In the genomic region with DNA sequence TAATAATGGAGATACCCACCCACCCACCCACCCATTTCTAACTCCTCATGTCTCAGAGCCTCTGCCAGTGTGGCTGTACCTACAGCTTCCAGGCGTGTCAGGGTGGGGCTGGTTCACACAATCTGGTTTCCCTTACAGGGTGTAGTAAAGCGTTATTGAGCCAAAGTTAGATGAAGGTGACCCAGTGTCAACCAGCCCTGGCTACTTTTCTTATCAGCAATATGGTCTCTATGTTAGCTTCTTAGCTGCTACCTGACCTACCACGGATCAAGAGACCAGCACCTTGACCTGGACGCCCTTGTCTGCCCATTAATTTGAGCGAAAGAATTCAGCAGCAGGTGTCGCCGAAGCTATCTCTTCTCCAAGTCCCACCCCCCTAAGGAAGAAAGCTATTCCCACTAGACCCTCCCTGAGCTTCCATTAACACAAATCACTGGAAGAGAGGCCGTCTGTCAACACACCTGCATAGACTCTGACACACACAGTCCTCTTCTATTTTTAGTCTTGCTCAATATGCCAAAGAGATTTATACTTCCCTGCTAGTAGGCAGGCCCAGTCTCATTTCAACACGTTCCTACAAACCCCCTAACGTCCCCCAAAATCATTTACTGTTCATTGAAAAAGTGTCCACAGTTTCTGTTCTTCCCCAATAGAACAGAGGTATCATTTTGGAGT, we compare ENCODE assay signal across 16 mouse cellular contexts.
DNase-seq lines count a peak whose midpoint lies in the region; ATAC-seq and TF ChIP-seq lines count a peak whose summit lies in the region.
"Had no signal": no experiment of that assay in that cellular context is flagged by ENCODE, and none has a peak within 500 bp of the region (broad histone marks: within the 10 kb centered on the region; RNA-seq: fewer than 3 reads in every experiment).

No protein-coding gene starts in this region.

- H3K27me3 ChIP-seq in kidney, embryonic 15.5 days = no peaks in the 10 kb centered on the region
- no peaks in the 10 kb centered on the region for H3K27me3 ChIP-seq in kidney, embryonic 16.5 days (ENCODE audit: insufficient read depth, low read length)
- H3K27me3 ChIP-seq in C2C12 (ENCODE audit: control insufficient read depth, insufficient read depth, insufficient read length) (no peaks in the 10 kb centered on the region), MEL (ENCODE audit: control insufficient read depth in 1 of 2, insufficient read depth in 2 of 2, low read length in 2 of 2) (no peaks in the 10 kb centered on the region)
- H3K27me3 ChIP-seq in intestine, embryonic 14.5 days (replicated peaks; ENCODE audit: control insufficient read depth, insufficient read depth, low read length) = no peaks in the 10 kb centered on the region
- H3K27me3 ChIP-seq in forebrain, embryonic 11.5 days (ENCODE audit: control insufficient read depth, insufficient read depth, low read length) = no peaks in the 10 kb centered on the region
- H3K27me3 ChIP-seq: hindbrain, embryonic 13.5 days; liver, embryonic 13.5 days had no signal

- TF ChIP-seq POLR2A in MEL (IDR thresholded peaks at IDR 0.05; ENCODE audit: control insufficient read depth in 1 of 2, insufficient read depth in 1 of 2, low read depth in 1 of 2, low read length in 2 of 2, poor library complexity in 1 of 2) = no peak

- no peak for TF ChIP-seq EP300 in MEL (IDR thresholded peaks at IDR 0.05; ENCODE audit: low read depth in 1 of 2, low read length in 2 of 2)

- WGBS in kidney, embryonic 15.5 days = 64% methylated on average over 10 of the region's 10 CpGs
- 65% methylated on average over 10 of the region's 10 CpGs for WGBS in kidney, embryonic 16.5 days
- 55% methylated on average over 10 of the region's 10 CpGs for WGBS in intestine, embryonic 14.5 days
- 88% methylated on average over 10 of the region's 10 CpGs for WGBS in forebrain, embryonic 11.5 days

- no peak; the same call in 1 of the 2 replicates for ATAC-seq in kidney, embryonic 15.5 days (replicated peaks; ENCODE audit: low FRiP score)
- ATAC-seq in kidney, embryonic 16.5 days (ENCODE audit: low FRiP score, low TSS enrichment) = no peak
- ATAC-seq in intestine, embryonic 14.5 days (replicated peaks; ENCODE audit: low FRiP score, low TSS enrichment, low read depth) = peak; percentile 81
- ATAC-seq in erythroid progenitor cell, adult 5-6 weeks (replicated peaks; ENCODE audit: low FRiP score, poor library complexity, severe bottlenecking) = no peak
- no peak for ATAC-seq in forebrain, embryonic 11.5 days (replicated peaks; ENCODE audit: low FRiP score)

- no peaks in the 10 kb centered on the region for H3K36me3 ChIP-seq in kidney, embryonic 15.5 days
- H3K36me3 ChIP-seq in kidney, embryonic 16.5 days (ENCODE audit: insufficient read depth, low read length) = no peaks in the 10 kb centered on the region
- H3K36me3 ChIP-seq in C2C12 (ENCODE audit: control insufficient read depth, insufficient read depth) (no peaks in the 10 kb centered on the region), MEL (ENCODE audit: control insufficient read depth in 1 of 2, insufficient read depth in 2 of 2, low read length in 2 of 2) (peaks cover 0 to 46% of the 10 kb centered on the region in 2 experiments; a peak in 2 of 4 replicates)
- no peaks in the 10 kb centered on the region for H3K36me3 ChIP-seq in intestine, embryonic 14.5 days (ENCODE audit: control insufficient read depth, insufficient read depth, low read length)
- H3K36me3 ChIP-seq in forebrain, embryonic 11.5 days (ENCODE audit: control insufficient read depth, insufficient read depth, low read length) = no peaks in the 10 kb centered on the region
- H3K36me3 ChIP-seq: forebrain, embryonic 10.5 days; hindbrain, embryonic 13.5 days; liver, embryonic 13.5 days; midbrain, embryonic 10.5 days had no signal

- TF ChIP-seq CTCF in C2C12 (IDR thresholded peaks at IDR 0.05; ENCODE audit: control insufficient read depth, insufficient read depth, insufficient read length) (no peak), MEL (IDR thresholded peaks at IDR 0.05 in 2 of 3, conservative IDR thresholded peaks at IDR 0.05 in 1 of 3; ENCODE audit: control insufficient read depth in 1 of 3, insufficient read depth in 1 of 3, low read depth in 2 of 3, low read length in 3 of 3, poor library complexity in 1 of 3, severe bottlenecking in 1 of 3) (no peak)

- peak overlapping the region; percentile 10 for H3ac ChIP-seq in C2C12 (ENCODE audit: control insufficient read depth, insufficient read length, low read depth)

- no peak overlapping the region for H3K4me3 ChIP-seq in kidney, embryonic 15.5 days (replicated peaks)
- no peak overlapping the region for H3K4me3 ChIP-seq in kidney, embryonic 16.5 days (ENCODE audit: low read length)
- no peak overlapping the region for H3K4me3 ChIP-seq in C2C12 (ENCODE audit: insufficient read depth, poor library complexity, severe bottlenecking)
- H3K4me3 ChIP-seq in MEL (ENCODE audit: control insufficient read depth in 1 of 2, insufficient read depth in 1 of 2, low read depth in 2 of 2, low read length in 2 of 2) = 0 out of 4 replicates have a peak overlapping the region, but pooled peaks of 1 of the 2 experiments have one; percentile 5
- no peak overlapping the region for H3K4me3 ChIP-seq in intestine, embryonic 14.5 days (ENCODE audit: low read depth, low read length)
- no peak overlapping the region for H3K4me3 ChIP-seq in forebrain, embryonic 11.5 days (ENCODE audit: low read depth, low read length)
- H3K4me3 ChIP-seq: forebrain, embryonic 10.5 days; hindbrain, embryonic 13.5 days; liver, embryonic 13.5 days; midbrain, embryonic 10.5 days had no signal

- H3K27ac ChIP-seq in kidney, embryonic 15.5 days = peak overlapping the region; percentile 2; the same call in 1 of the 2 replicates
- H3K27ac ChIP-seq in kidney, embryonic 16.5 days (ENCODE audit: low read length) = no peak overlapping the region
- H3K27ac ChIP-seq in MEL (ENCODE audit: control insufficient read depth, low read depth, low read length) = peak overlapping the region; percentile 66
- peak overlapping the region; percentile 49; the same call in 1 of the 2 replicates for H3K27ac ChIP-seq in intestine, embryonic 14.5 days (ENCODE audit: low read depth)
- H3K27ac ChIP-seq in forebrain, embryonic 11.5 days (ENCODE audit: low read depth, low read length) = no peak overlapping the region
- H3K27ac ChIP-seq: forebrain, embryonic 10.5 days; hindbrain, embryonic 13.5 days; liver, embryonic 13.5 days; midbrain, embryonic 10.5 days had no signal

- H3K79me3 ChIP-seq in C2C12 (ENCODE audit: low read depth) = no peaks in the 10 kb centered on the region

- no peaks in the 10 kb centered on the region for H3K9me3 ChIP-seq in kidney, embryonic 15.5 days (replicated peaks)
- peaks cover 8% of the 10 kb centered on the region; the same call in 1 of the 2 replicates for H3K9me3 ChIP-seq in kidney, embryonic 16.5 days (ENCODE audit: low read length)
- no peaks in the 10 kb centered on the region for H3K9me3 ChIP-seq in MEL (replicated peaks; ENCODE audit: insufficient read depth, low read length)
- no peaks in the 10 kb centered on the region for H3K9me3 ChIP-seq in intestine, embryonic 14.5 days (ENCODE audit: control insufficient read depth, low read length)
- no peaks in the 10 kb centered on the region for H3K9me3 ChIP-seq in forebrain, embryonic 11.5 days (ENCODE audit: control insufficient read depth, low read length)
- H3K9me3 ChIP-seq: forebrain, embryonic 10.5 days; hindbrain, embryonic 13.5 days; liver, embryonic 13.5 days; midbrain, embryonic 10.5 days had no signal

- H3K79me2 ChIP-seq in C2C12 (ENCODE audit: control insufficient read depth, insufficient read depth) = no peaks in the 10 kb centered on the region
- no peaks in the 10 kb centered on the region for H3K79me2 ChIP-seq in MEL (ENCODE audit: control insufficient read depth, insufficient read depth, low read length, poor library complexity)

- H3K4me1 ChIP-seq in kidney, embryonic 15.5 days = peaks cover 40% of the 10 kb centered on the region
- peaks cover 27% of the 10 kb centered on the region for H3K4me1 ChIP-seq in kidney, embryonic 16.5 days (ENCODE audit: insufficient read depth, low read length)
- H3K4me1 ChIP-seq in MEL (ENCODE audit: control insufficient read depth in 1 of 2, insufficient read depth in 2 of 2, low read length in 2 of 2) = peaks cover 11 to 43% of the 10 kb centered on the region in 2 experiments
- peaks cover 27% of the 10 kb centered on the region for H3K4me1 ChIP-seq in intestine, embryonic 14.5 days (replicated peaks; ENCODE audit: control insufficient read depth, insufficient read depth, low read length)
- H3K4me1 ChIP-seq in forebrain, embryonic 11.5 days (replicated peaks; ENCODE audit: control insufficient read depth, insufficient read depth, low read length) = no peaks in the 10 kb centered on the region

- H3K9ac ChIP-seq in kidney, embryonic 15.5 days = no peak overlapping the region
- H3K9ac ChIP-seq in kidney, embryonic 16.5 days (replicated peaks; ENCODE audit: low read length) = no peak overlapping the region
- no peak overlapping the region for H3K9ac ChIP-seq in MEL (ENCODE audit: control insufficient read depth, low read depth, low read length, poor library complexity, severe bottlenecking)
- no peak overlapping the region for H3K9ac ChIP-seq in intestine, embryonic 14.5 days (ENCODE audit: low read length)
- H3K9ac ChIP-seq in forebrain, embryonic 11.5 days (ENCODE audit: low read length) = no peak overlapping the region
- H3K9ac ChIP-seq: hindbrain, embryonic 13.5 days; liver, embryonic 13.5 days had no signal

- H3K4me2 ChIP-seq in kidney, embryonic 15.5 days = no peak overlapping the region
- no peak overlapping the region for H3K4me2 ChIP-seq in kidney, embryonic 16.5 days (replicated peaks; ENCODE audit: low read depth, low read length)
- H3K4me2 ChIP-seq in intestine, embryonic 14.5 days (ENCODE audit: low read length) = no peak overlapping the region
- H3K4me2 ChIP-seq in forebrain, embryonic 11.5 days (ENCODE audit: low read depth, low read length, severe bottlenecking) = no peak overlapping the region
- H3K4me2 ChIP-seq: hindbrain, embryonic 13.5 days; liver, embryonic 13.5 days had no signal

- no peak for TF ChIP-seq RAD21 in MEL (IDR thresholded peaks at IDR 0.05; ENCODE audit: low read depth, low read length)

- no peak for DNase-seq in MEL (ENCODE audit: low read depth, low spot score)
- peak; percentile 68 for DNase-seq in intestine, embryonic 14.5 days (ENCODE audit: low spot score)
- no peak for DNase-seq in forebrain, embryonic 11.5 days (ENCODE audit: low spot score)
- DNase-seq in right cerebral cortex, postnatal 36 days (ENCODE audit: low spot score in 2 of 2) = no peak
- DNase-seq: adrenal gland, adult 8-10 months; cerebellum, postnatal 14 days; gastrocnemius, postnatal 36 days; kidney, adult 9 months had no signal

TF ChIP-seq in C2C12, 6 proteins besides CTCF, POLR2A, EP300 and RAD21 (continues in another document):
- no peak for TF ChIP-seq USF1 (IDR thresholded peaks at IDR 0.05; ENCODE audit: low read depth)
- TF ChIP-seq MYOG (IDR thresholded peaks at IDR 0.05; ENCODE audit: control insufficient read depth, extremely low read depth, insufficient read length) = no peak
- no peak for TF ChIP-seq MYOD1 (IDR thresholded peaks at IDR 0.05; ENCODE audit: control insufficient read depth, insufficient read length, low read depth)

TF ChIP-seq in MEL, 35 proteins besides CTCF, POLR2A, EP300 and RAD21 (continues in another document):
- TF ChIP-seq CHD1 (IDR thresholded peaks at IDR 0.05; ENCODE audit: low read depth, low read length) = no peak
- TF ChIP-seq ETS1 (IDR thresholded peaks at IDR 0.05; ENCODE audit: low read depth, low read length) = no peak

Comparison
In these comparisons a context has a peak if more than half of its experiments do, and no peak if none do; other contexts are left out.
1. H3K27ac ChIP-seq: peak in kidney, embryonic 15.5 days (single experiment), MEL (single experiment) and intestine, embryonic 14.5 days (single experiment); none in kidney, embryonic 16.5 days (single experiment) and forebrain, embryonic 11.5 days (single experiment).